Mouse (Mus musculus) olfactory bulb, adult 2 months (tissue): ENCODE results near the gene Btf3l4.

Source experiments
- CTCF ChIP-seq: fragments of 200-500 bp; IDR thresholded peaks from 2 replicates; pipeline ENCODE4 v1.5.1; 2012; ENCODE audit warnings: low read depth, mild to moderate bottlenecking, low read length, moderate library complexity; ENCODE audit not compliant: insufficient read depth
- POLR2A ChIP-seq: fragments of 200-500 bp; IDR thresholded peaks from 2 replicates; pipeline ENCODE4 v1.6.1; 2012; ENCODE audit warnings: mild to moderate bottlenecking, low read depth, low read length, moderate library complexity; ENCODE audit not compliant: insufficient read depth

DNA sequence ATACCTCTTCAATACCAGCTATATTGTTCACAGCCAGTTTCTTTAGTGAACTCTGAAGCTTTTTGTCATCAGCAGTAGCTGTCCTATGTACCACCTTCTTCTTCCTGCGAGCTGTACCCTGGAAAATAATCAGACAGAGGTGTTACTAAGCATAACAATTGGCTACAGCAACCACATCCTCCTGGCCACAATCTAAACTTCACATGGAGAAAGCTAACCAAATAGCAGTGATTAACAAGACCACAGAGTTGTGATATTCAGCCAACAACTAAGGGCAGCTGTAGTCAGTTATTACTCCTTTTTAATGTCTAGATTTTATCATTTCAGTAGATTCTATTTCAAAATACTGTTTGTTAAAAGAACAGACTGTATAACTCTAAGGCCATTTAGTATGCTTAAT is 7.3 kb downstream of the Btf3l4 start:
- TF ChIP-seq CTCF (no peak), POLR2A (no peak)
